Mouse (Mus musculus): ENCODE measurements around the gene Eef1akmt3.

DNA sequence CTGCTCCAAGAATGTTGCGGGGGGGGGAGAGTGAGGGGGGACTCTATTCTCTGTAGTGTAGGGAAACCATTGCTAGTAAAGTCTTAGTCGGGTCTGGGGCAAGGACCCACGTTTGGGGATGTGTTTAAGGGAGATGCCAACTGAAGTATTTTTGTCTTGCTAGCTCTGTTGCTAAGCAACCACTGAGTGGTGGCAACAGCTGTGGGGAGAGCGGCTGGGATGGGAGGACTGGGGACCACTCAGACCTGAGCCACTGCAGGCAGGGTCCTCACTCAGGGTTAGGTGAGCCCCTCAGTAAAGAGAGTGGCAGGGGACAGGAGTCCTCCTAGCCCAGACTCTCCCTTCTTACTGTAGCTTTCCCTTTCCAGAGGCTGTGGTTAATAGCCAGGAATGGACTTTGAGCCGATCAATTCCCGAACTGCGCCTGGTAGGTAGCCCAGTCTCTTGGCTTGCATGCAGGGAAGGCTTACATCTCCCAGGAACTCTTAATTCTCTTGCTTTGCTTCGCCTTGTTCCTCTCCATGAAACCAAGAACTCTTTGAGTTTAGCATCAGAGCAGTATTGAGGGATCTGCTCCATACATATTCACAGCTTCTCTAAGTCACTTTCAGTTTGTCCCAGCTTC is 40.8 kb upstream of the Eef1akmt3 start:
- TF ChIP-seq CTCF (IDR thresholded peaks at IDR 0.05; ENCODE audit: low read depth, low read length) (no peak), POLR2A (IDR thresholded peaks at IDR 0.05; ENCODE audit: extremely low read depth, insufficient read depth, low read length) (no peak)
